ENCODE assay signal across 9 mouse cellular contexts in the genomic region with DNA sequence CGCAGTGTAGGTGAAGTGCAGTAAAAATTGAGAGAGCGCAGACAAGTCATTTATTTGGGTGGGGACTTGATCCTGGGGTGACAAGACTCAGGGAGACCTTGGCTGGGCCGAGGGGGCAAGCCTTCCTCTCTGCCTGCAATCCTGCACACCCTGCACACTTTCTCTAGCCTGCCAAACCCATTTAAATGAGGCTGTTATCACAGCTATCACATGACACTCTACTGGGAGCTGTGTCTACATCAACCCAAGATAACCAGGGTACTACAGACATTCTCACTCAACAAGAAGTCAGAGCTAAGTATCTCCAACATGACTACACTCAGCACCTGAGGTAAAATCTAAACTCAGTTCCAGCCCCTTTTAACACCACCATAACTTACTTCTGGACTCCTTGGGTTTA. TPM values are rescaled to one million over a fixed set of nuclear protein-coding genes. Genes with fewer than 3 reads are reported as not detected.
DNase-seq lines count a peak whose midpoint lies in the region; ATAC-seq and TF ChIP-seq lines count a peak whose summit lies in the region.
"Had no signal": no experiment of that assay in that cellular context is flagged by ENCODE, and none has a peak within 500 bp of the region (broad histone marks: within the 10 kb centered on the region; RNA-seq: fewer than 3 reads in every experiment).

No protein-coding gene starts in this region.

- no peak for TF ChIP-seq POLR2A in lung, adult 2 months (IDR thresholded peaks at IDR 0.05; ENCODE audit: borderline replicate concordance, extremely low read depth, low read depth, low read length)

- H3K4me3 ChIP-seq in lung, embryonic 14.5 days (ENCODE audit: low read depth, low read length) = no peak overlapping the region
- H3K4me3 ChIP-seq in lung, adult 2 months (replicated peaks; ENCODE audit: extremely low read depth, low read depth, low read length) = no peak overlapping the region
- no peak overlapping the region for H3K4me3 ChIP-seq in brown adipose tissue, adult 24 weeks (ENCODE audit: insufficient read depth, low read depth, low read length)
- no peak overlapping the region for H3K4me3 ChIP-seq in heart, embryonic 15.5 days

- TF ChIP-seq CTCF in lung, embryonic 14.5 days (IDR thresholded peaks at IDR 0.05; ENCODE audit: low read depth) = no peak
- TF ChIP-seq CTCF in lung, adult 2 months (IDR thresholded peaks at IDR 0.05; ENCODE audit: insufficient read depth, low read length) = no peak

- H3K27ac ChIP-seq in lung, embryonic 14.5 days (ENCODE audit: low read depth) = peak overlapping the region; percentile 30
- peak overlapping the region; percentile 32; the same call in 1 of the 2 replicates for H3K27ac ChIP-seq in brown adipose tissue, adult 24 weeks (replicated peaks; ENCODE audit: low read depth, low read length)
- peak overlapping the region; percentile 66 for H3K27ac ChIP-seq in heart, embryonic 15.5 days

- H3K9me3 ChIP-seq in lung, embryonic 14.5 days (ENCODE audit: low read depth, low read length) = no peaks in the 10 kb centered on the region
- H3K9me3 ChIP-seq in heart, embryonic 15.5 days (replicated peaks) = no peaks in the 10 kb centered on the region

- peak overlapping the region; percentile 21; the same call in 1 of the 2 replicates for H3K4me2 ChIP-seq in lung, embryonic 14.5 days
- H3K4me2 ChIP-seq in heart, embryonic 15.5 days = peak overlapping the region; percentile 33

- H3K9ac ChIP-seq in lung, embryonic 14.5 days = no peak overlapping the region
- H3K9ac ChIP-seq in heart, embryonic 15.5 days = 0 out of 2 replicates have a peak overlapping the region, but pooled peaks have one; percentile 14

- no peak for DNase-seq in lung, embryonic 14.5 days
- no peak for DNase-seq in lung, adult 2 months
- no peak for DNase-seq in cerebellum, postnatal 25 days
- no peak for DNase-seq in frontal cortex, postnatal 10 days (ENCODE audit: low spot score in 2 of 2)
- DNase-seq: right cerebral cortex, postnatal 25 days; thymus, postnatal 36 days had no signal

- H3K36me3 ChIP-seq in lung, embryonic 14.5 days (ENCODE audit: insufficient read depth) = peaks cover 14% of the 10 kb centered on the region; the same call in 1 of the 2 replicates
- H3K36me3 ChIP-seq in heart, embryonic 15.5 days = peaks cover 8% of the 10 kb centered on the region

- H3K27me3 ChIP-seq in lung, embryonic 14.5 days (ENCODE audit: insufficient read depth, low read length) = no peaks in the 10 kb centered on the region
- H3K27me3 ChIP-seq in heart, embryonic 15.5 days = no peaks in the 10 kb centered on the region

- peak; percentile 39; the same call in 1 of the 2 replicates for ATAC-seq in lung, embryonic 14.5 days (ENCODE audit: insufficient read depth)
- ATAC-seq in heart, embryonic 15.5 days (replicated peaks; ENCODE audit: insufficient number of reproducible peaks, insufficient read depth, low FRiP score, low read depth) = peak; percentile 69
- ATAC-seq in megakaryocyte-erythroid progenitor cell, adult 5-6 weeks (replicated peaks; ENCODE audit: low FRiP score, low TSS enrichment, poor library complexity, severe bottlenecking) = peak; percentile 88

- 37% methylated on average over 3 of the region's 3 CpGs for WGBS in lung, embryonic 14.5 days
- 54% methylated on average over 3 of the region's 3 CpGs for WGBS in lung, adult 2 months
- 33% methylated on average over 3 of the region's 3 CpGs for WGBS in heart, embryonic 15.5 days

- H3K4me1 ChIP-seq in lung, embryonic 14.5 days (ENCODE audit: insufficient read depth) = peaks cover 43% of the 10 kb centered on the region
- H3K4me1 ChIP-seq in lung, adult 2 months (ENCODE audit: control insufficient read depth, insufficient read depth, low read length) = peaks cover 51% of the 10 kb centered on the region
- peaks cover 49% of the 10 kb centered on the region for H3K4me1 ChIP-seq in brown adipose tissue, adult 24 weeks (ENCODE audit: control insufficient read depth, insufficient read depth, insufficient read length, low read length)
- H3K4me1 ChIP-seq in heart, embryonic 15.5 days (replicated peaks) = peaks cover 91% of the 10 kb centered on the region

RNA-seq across cellular contexts. Expression of gene Pik3r1, which starts 7.1 kb away (rescaled TPM):
- polyA plus RNA-seq in lung, embryonic 14.5 days (2014; fragmentation: Nextera tagmentation; extraction: Ambion mirVana) = 33.4 and 36.5 TPM in 2 replicates
- 15.6 and 25.9 TPM in 2 replicates for polyA plus RNA-seq in lung, adult 2 months (2012; rRNA removed)
- polyA plus RNA-seq in brown adipose tissue, adult 24 weeks (2012; ENCODE audit: insufficient read depth, insufficient read length, missing spikeins) = 52.1 and 81.4 TPM in 2 replicates
- 20.2 and 23.8 TPM in 2 replicates for polyA plus RNA-seq in heart, embryonic 15.5 days (2015; fragmentation: Nextera tagmentation; extraction: Ambion mirVana)
- 47.7 and 67.6 TPM in 2 replicates for total RNA-seq in megakaryocyte-erythroid progenitor cell, adult 5-6 weeks (2014; fragmentation: Nextera tagmentation)
- 98.6 and 115 TPM in 2 replicates for total RNA-seq in megakaryocyte-erythroid progenitor cell, adult 5-6 weeks (2017)
